Mouse (Mus musculus): ENCODE measurements around the gene Lrig1. TPM values are rescaled to one million over a fixed set of nuclear protein-coding genes. Genes with fewer than 3 reads are reported as not detected.
"Not testable (repeated sequence)": the region's sequence is repeated elsewhere in the genome, so short reads cannot be mapped to it uniquely, and the experiment has no call there.

Gene Lrig1
- polyA plus RNA-seq, 1 experiment: 10.8 TPM

DNA sequence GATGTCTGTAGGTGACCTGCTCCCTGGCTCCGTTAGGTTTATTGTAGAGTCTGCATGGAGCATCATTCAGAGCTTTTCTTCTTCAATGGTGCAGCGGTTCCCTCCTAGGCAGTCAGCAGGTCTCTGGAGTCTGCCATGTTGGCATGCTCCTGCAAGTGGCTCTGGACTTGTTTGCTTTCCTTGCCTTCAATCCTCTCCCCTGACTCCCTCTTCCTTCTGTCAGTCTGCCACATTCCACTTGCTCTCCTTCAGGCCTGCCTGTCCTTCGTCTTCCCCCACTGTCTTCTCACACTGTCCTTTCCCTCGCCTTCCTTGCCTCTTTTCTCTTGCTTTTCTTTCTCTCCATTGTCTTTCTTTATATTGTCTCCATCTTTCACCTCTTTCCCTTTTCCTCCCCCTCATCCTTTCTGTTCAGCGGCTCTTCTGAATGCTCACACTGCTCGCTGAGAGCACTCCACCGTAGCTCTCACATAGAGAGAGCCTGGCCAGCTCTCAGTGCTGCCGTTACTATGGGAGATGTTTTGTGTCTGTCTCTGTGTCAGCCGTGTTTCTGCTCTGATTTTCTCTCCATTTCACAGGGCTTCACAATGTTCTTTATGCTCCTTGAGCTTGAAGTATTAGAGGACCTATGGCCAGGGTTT, 124.3 kb downstream of the Lrig1 start:
- DNase-seq (ENCODE audit: low spot score): no peak

DNA sequence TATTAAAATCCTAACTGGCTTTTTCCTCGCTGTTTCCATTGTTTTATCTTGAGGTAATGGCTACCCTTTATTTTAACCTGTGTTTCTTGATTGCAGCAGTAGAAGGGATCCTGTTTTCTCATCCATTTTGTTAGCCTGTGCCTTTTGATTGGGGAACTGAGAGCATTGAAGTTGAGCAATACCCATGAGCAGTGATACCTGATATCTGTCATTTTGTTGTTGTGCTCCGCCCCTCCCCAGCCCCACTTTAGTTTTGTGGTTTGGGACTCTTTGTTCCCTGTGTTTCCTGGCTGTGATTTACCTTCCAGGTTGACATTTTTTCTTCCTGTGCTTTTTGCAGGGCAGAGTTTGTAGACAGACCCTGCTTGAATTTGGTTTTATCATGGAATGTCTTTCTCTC, 131.9 kb downstream of the Lrig1 start:
- no peak for DNase-seq (ENCODE audit: low spot score)

- DNase-seq (ENCODE audit: low spot score): no peak
Observed at GRCm38 (mm10) chr6:94565766-94566165, 134.2 kb downstream of the Lrig1 start.

GRCm38 (mm10) chr6:94563203-94563940, 136.6 kb downstream of the Lrig1 start:
- DNase-seq (ENCODE audit: low spot score): no peak

- DNase-seq (ENCODE audit: low spot score): no peak
Observed at GRCm38 (mm10) chr6:94561346-94561745, 138.6 kb downstream of the Lrig1 start.

GRCm38 (mm10) chr6:94560896-94561295, 139.1 kb downstream of the Lrig1 start:
- DNase-seq (ENCODE audit: low spot score): no peak

DNA sequence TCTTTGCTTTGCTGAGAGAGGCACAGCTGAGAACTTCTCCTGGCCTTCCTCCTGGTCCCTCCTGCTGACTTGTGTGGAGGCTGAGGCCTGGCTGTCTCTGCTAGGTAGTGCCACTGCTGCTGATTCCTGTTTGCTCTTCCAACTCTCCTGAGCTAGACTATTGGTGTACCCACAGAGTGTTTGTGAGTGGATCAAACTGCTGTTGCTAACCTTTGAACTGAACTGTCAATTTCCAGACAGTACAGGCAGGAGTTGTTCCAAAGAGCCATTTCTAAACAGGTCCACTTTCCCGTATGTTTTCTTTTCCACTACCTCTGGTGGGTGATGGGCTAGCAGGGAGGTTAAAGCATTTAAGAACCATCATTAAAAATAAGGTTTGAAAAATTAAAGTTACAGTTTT, 141.4 kb downstream of the Lrig1 start:
- not testable (repeated sequence) for DNase-seq (ENCODE audit: low spot score)

Other genes with a start within 250 kb of the Lrig1 start
- gene Slc25a26, start 199.8 kb downstream of the Lrig1 start, polyA plus RNA-seq (2012; rRNA removed): 9.1 and 10.6 TPM in 2 replicates